Mouse (Mus musculus): ENCODE results near the gene Gpr26. TPM values are rescaled to one million over a fixed set of nuclear protein-coding genes. Genes with fewer than 3 reads are reported as not detected.
A peak's percentile ranks its signal among the peaks of the same experiment; 100 is the strongest.

The Gpr26 gene
- polyA plus RNA-seq, 1 experiment from 2014 or later, result 0.15 TPM

- H3K9me3 ChIP-seq (ENCODE audit: control insufficient read depth, low read length), result no peaks in the 10 kb centered on the region
- peak overlapping the region; percentile 68 for H3K4me2 ChIP-seq
- H3K4me3 ChIP-seq (ENCODE audit: low read depth, low read length), result peak overlapping the region; percentile 34
- H3K9ac ChIP-seq (ENCODE audit: low read length), result peak overlapping the region; percentile 20; the same call in 1 of the 2 replicates
- H3K27me3 ChIP-seq (ENCODE audit: control insufficient read depth, insufficient read depth, low read length), result peaks cover 27% of the 10 kb centered on the region
- WGBS, result 9% methylated on average over 57 of the region's 57 CpGs
- peak; percentile 88 for DNase-seq (ENCODE audit: low spot score, missing footprints)
- H3K4me1 ChIP-seq (ENCODE audit: control insufficient read depth, insufficient read depth, low read length), result peaks cover 8% of the 10 kb centered on the region
- ATAC-seq (ENCODE audit: low FRiP score), result peak; percentile 38; the same call in 1 of the 2 replicates
- H3K27ac ChIP-seq (ENCODE audit: low read depth, low read length), result no peak overlapping the region
- no peaks in the 10 kb centered on the region for H3K36me3 ChIP-seq (ENCODE audit: control insufficient read depth, insufficient read depth, low read length)
Observed at GRCm38 (mm10) chr7:131966916-131967494, 745 bp downstream of the Gpr26 start.

- H3K36me3 ChIP-seq (ENCODE audit: control insufficient read depth, insufficient read depth, low read length), result no peaks in the 10 kb centered on the region
- H3K27ac ChIP-seq (ENCODE audit: low read depth, low read length), result no peak overlapping the region
- no peak overlapping the region for H3K4me3 ChIP-seq (ENCODE audit: low read depth, low read length)
- ATAC-seq (ENCODE audit: low FRiP score) (no peak), DNase-seq (ENCODE audit: low spot score, missing footprints) (no peak)
- peaks cover 8% of the 10 kb centered on the region for H3K4me1 ChIP-seq (ENCODE audit: control insufficient read depth, insufficient read depth, low read length)
- H3K27me3 ChIP-seq (ENCODE audit: control insufficient read depth, insufficient read depth, low read length), result peaks cover 27% of the 10 kb centered on the region
- no peak overlapping the region for H3K4me2 ChIP-seq
- no peaks in the 10 kb centered on the region for H3K9me3 ChIP-seq (ENCODE audit: control insufficient read depth, low read length)
- WGBS, result 74% methylated on average over 3 of the region's 3 CpGs
- no peak overlapping the region for H3K9ac ChIP-seq (ENCODE audit: low read length)
Observed at GRCm38 (mm10) chr7:131970255-131970654, 4.0 kb downstream of the Gpr26 start.

- H3K27me3 ChIP-seq (ENCODE audit: control insufficient read depth, insufficient read depth, low read length), result no peaks in the 10 kb centered on the region
- 63% methylated on average over 6 of the region's 6 CpGs for WGBS
Observed at GRCm38 (mm10) chr7:131975867-131976266, 9.6 kb downstream of the Gpr26 start.

GRCm38 (mm10) chr7:131978609-131979008, 12.3 kb downstream of the Gpr26 start:
- ATAC-seq (ENCODE audit: low FRiP score) (no peak), DNase-seq (ENCODE audit: low spot score, missing footprints) (no peak)
- WGBS, result 90% methylated on average over 11 of the region's 11 CpGs
- Histone ChIP-seq H3K4me2 (no peak overlapping the region), H3K27ac (ENCODE audit: low read depth, low read length) (no peak overlapping the region), H3K36me3 (ENCODE audit: control insufficient read depth, insufficient read depth, low read length) (no peaks in the 10 kb centered on the region), H3K27me3 (ENCODE audit: control insufficient read depth, insufficient read depth, low read length) (no peaks in the 10 kb centered on the region), H3K4me3 (ENCODE audit: low read depth, low read length) (no peak overlapping the region), H3K4me1 (ENCODE audit: control insufficient read depth, insufficient read depth, low read length) (no peaks in the 10 kb centered on the region), H3K9me3 (ENCODE audit: control insufficient read depth, low read length) (no peaks in the 10 kb centered on the region), H3K9ac (ENCODE audit: low read length) (no peak overlapping the region)

More at GRCm38 (mm10) chr7:131975867-131976266, 9.6 kb downstream of the Gpr26 start:
- Histone ChIP-seq H3K4me2 (no peak overlapping the region), H3K27ac (ENCODE audit: low read depth, low read length) (no peak overlapping the region), H3K4me1 (ENCODE audit: control insufficient read depth, insufficient read depth, low read length) (no peaks in the 10 kb centered on the region), H3K4me3 (ENCODE audit: low read depth, low read length) (no peak overlapping the region), H3K9me3 (ENCODE audit: control insufficient read depth, low read length) (no peaks in the 10 kb centered on the region), H3K36me3 (ENCODE audit: control insufficient read depth, insufficient read depth, low read length) (no peaks in the 10 kb centered on the region), H3K9ac (ENCODE audit: low read length) (no peak overlapping the region)
- ATAC-seq (ENCODE audit: low FRiP score) (no peak), DNase-seq (ENCODE audit: low spot score, missing footprints) (no peak)

- ATAC-seq (ENCODE audit: low FRiP score), result no peak
- WGBS, result 36% methylated on average over 6 of the region's 6 CpGs
Observed at GRCm38 (mm10) chr7:131989056-131989455, 22.8 kb downstream of the Gpr26 start.

GRCm38 (mm10) chr7:131992226-131992625, 26.0 kb downstream of the Gpr26 start:
- H3K9ac ChIP-seq (ENCODE audit: low read length), result no peak overlapping the region
- 48% methylated on average over 1 of the region's 1 CpGs for WGBS
- no peak overlapping the region for H3K27ac ChIP-seq (ENCODE audit: low read depth, low read length)
- no peaks in the 10 kb centered on the region for H3K9me3 ChIP-seq (ENCODE audit: control insufficient read depth, low read length)
- no peak overlapping the region for H3K4me3 ChIP-seq (ENCODE audit: low read depth, low read length)
- ATAC-seq (ENCODE audit: low FRiP score) (no peak), DNase-seq (ENCODE audit: low spot score, missing footprints) (no peak)
- no peaks in the 10 kb centered on the region for H3K27me3 ChIP-seq (ENCODE audit: control insufficient read depth, insufficient read depth, low read length)
- no peaks in the 10 kb centered on the region for H3K4me1 ChIP-seq (ENCODE audit: control insufficient read depth, insufficient read depth, low read length)
- no peaks in the 10 kb centered on the region for H3K36me3 ChIP-seq (ENCODE audit: control insufficient read depth, insufficient read depth, low read length)
- no peak overlapping the region for H3K4me2 ChIP-seq

More at GRCm38 (mm10) chr7:131989056-131989455, 22.8 kb downstream of the Gpr26 start:
- H3K9me3 ChIP-seq (ENCODE audit: control insufficient read depth, low read length), result no peaks in the 10 kb centered on the region
- H3K4me2 ChIP-seq, result no peak overlapping the region
- no peaks in the 10 kb centered on the region for H3K36me3 ChIP-seq (ENCODE audit: control insufficient read depth, insufficient read depth, low read length)
- H3K4me3 ChIP-seq (ENCODE audit: low read depth, low read length), result no peak overlapping the region
- DNase-seq (ENCODE audit: low spot score, missing footprints), result no peak
- H3K27ac ChIP-seq (ENCODE audit: low read depth, low read length), result no peak overlapping the region
- H3K9ac ChIP-seq (ENCODE audit: low read length), result no peak overlapping the region
- no peaks in the 10 kb centered on the region for H3K4me1 ChIP-seq (ENCODE audit: control insufficient read depth, insufficient read depth, low read length)
- H3K27me3 ChIP-seq (ENCODE audit: control insufficient read depth, insufficient read depth, low read length), result no peaks in the 10 kb centered on the region

- no peak for DNase-seq (ENCODE audit: low spot score, missing footprints)
- ATAC-seq (ENCODE audit: low FRiP score), result no peak
- whole genome bisulfite sequencing, result 67% methylated on average over 3 of the region's 3 CpGs
Observed at GRCm38 (mm10) chr7:131992873-131993272, 26.6 kb downstream of the Gpr26 start.

GRCm38 (mm10) chr7:132005996-132006696, 39.9 kb downstream of the Gpr26 start:
- Histone ChIP-seq H3K4me3 (ENCODE audit: low read depth, low read length) (no peak overlapping the region), H3K4me1 (ENCODE audit: control insufficient read depth, insufficient read depth, low read length) (no peaks in the 10 kb centered on the region), H3K27ac (ENCODE audit: low read depth, low read length) (no peak overlapping the region), H3K36me3 (ENCODE audit: control insufficient read depth, insufficient read depth, low read length) (no peaks in the 10 kb centered on the region), H3K27me3 (ENCODE audit: control insufficient read depth, insufficient read depth, low read length) (no peaks in the 10 kb centered on the region), H3K9me3 (ENCODE audit: control insufficient read depth, low read length) (no peaks in the 10 kb centered on the region), H3K4me2 (no peak overlapping the region), H3K9ac (ENCODE audit: low read length) (no peak overlapping the region)
- 81% methylated on average over 14 of the region's 14 CpGs for WGBS
- DNase-seq (ENCODE audit: low spot score, missing footprints), result no peak
- ATAC-seq (ENCODE audit: low FRiP score), result no peak

More at GRCm38 (mm10) chr7:131992873-131993272, 26.6 kb downstream of the Gpr26 start:
- Histone ChIP-seq H3K4me1 (ENCODE audit: control insufficient read depth, insufficient read depth, low read length) (no peaks in the 10 kb centered on the region), H3K9me3 (ENCODE audit: control insufficient read depth, low read length) (no peaks in the 10 kb centered on the region), H3K27me3 (ENCODE audit: control insufficient read depth, insufficient read depth, low read length) (no peaks in the 10 kb centered on the region), H3K36me3 (ENCODE audit: control insufficient read depth, insufficient read depth, low read length) (no peaks in the 10 kb centered on the region), H3K27ac (ENCODE audit: low read depth, low read length) (no peak overlapping the region), H3K4me2 (no peak overlapping the region), H3K4me3 (ENCODE audit: low read depth, low read length) (no peak overlapping the region), H3K9ac (ENCODE audit: low read length) (no peak overlapping the region)

GRCm38 (mm10) chr7:132009002-132009401, 42.7 kb downstream of the Gpr26 start:
- H3K36me3 ChIP-seq (ENCODE audit: control insufficient read depth, insufficient read depth, low read length), result no peaks in the 10 kb centered on the region
- ATAC-seq (ENCODE audit: low FRiP score) (no peak), DNase-seq (ENCODE audit: low spot score, missing footprints) (no peak)
- no peak overlapping the region for H3K4me2 ChIP-seq
- no peaks in the 10 kb centered on the region for H3K27me3 ChIP-seq (ENCODE audit: control insufficient read depth, insufficient read depth, low read length)
- no peak overlapping the region for H3K4me3 ChIP-seq (ENCODE audit: low read depth, low read length)
- peaks cover 10% of the 10 kb centered on the region for H3K4me1 ChIP-seq (ENCODE audit: control insufficient read depth, insufficient read depth, low read length)
- H3K9ac ChIP-seq (ENCODE audit: low read length), result no peak overlapping the region
- 85% methylated on average over 7 of the region's 7 CpGs for WGBS
- no peak overlapping the region for H3K27ac ChIP-seq (ENCODE audit: low read depth, low read length)
- no peaks in the 10 kb centered on the region for H3K9me3 ChIP-seq (ENCODE audit: control insufficient read depth, low read length)
